In genomic region chr7:140955758-140956555, GRCm38 (mm10) we compare ENCODE assay signal across 9 mouse cellular contexts. TPM values are rescaled to one million over a fixed set of nuclear protein-coding genes. Genes with fewer than 3 reads are reported as not detected.
DNase-seq lines count a peak whose midpoint lies in the region; TF ChIP-seq lines count a peak whose summit lies in the region.
"Had no signal": no experiment of that assay in that cellular context is flagged by ENCODE, and none has a peak within 500 bp of the region (broad histone marks: within the 10 kb centered on the region; RNA-seq: fewer than 3 reads in every experiment).

Gene Gm45717 (minus strand): TSS chr7:140955937.
Gene Ifitm2 (minus strand): TSS chr7:140955987.

- peak within 1 kb of the TSS; percentile 81 for H3K27ac ChIP-seq in forebrain, embryonic 10.5 days
- peak within 1 kb of the TSS; percentile 89 for H3K27ac ChIP-seq in small intestine, adult 2 months (ENCODE audit: insufficient read depth, low read depth, low read length)

- peaks cover 9% of the 10 kb centered on the region for H3K36me3 ChIP-seq in C2C12 (ENCODE audit: control insufficient read depth, insufficient read depth)
- peaks cover 7% of the 10 kb centered on the region for H3K36me3 ChIP-seq in forebrain, embryonic 10.5 days (replicated peaks)
- 0 out of 2 replicates have a peak, but pooled peaks cover 3% of the 10 kb centered on the region for H3K36me3 ChIP-seq in small intestine, adult 2 months (ENCODE audit: control insufficient read depth, insufficient read depth, low read length)

- DNase-seq in adipocyte (ENCODE audit: low spot score): peak; percentile 97
- no peak for DNase-seq in forebrain, embryonic 10.5 days (ENCODE audit: extremely low spot score, low spot score)
- DNase-seq in heart, postnatal 10 days: peak; percentile 93 to 94
- DNase-seq in kidney, postnatal 25 days: peak; percentile 91
- DNase-seq in lung, postnatal 36 days: peak; percentile 96
- no peak for DNase-seq in cerebellum, postnatal 36 days

- peaks cover 39% of the 10 kb centered on the region for H3K79me3 ChIP-seq in C2C12 (ENCODE audit: low read depth)

- no peak for TF ChIP-seq CTCF in C2C12 (IDR thresholded peaks at IDR 0.05; ENCODE audit: control insufficient read depth, insufficient read depth, insufficient read length)
- TF ChIP-seq CTCF in small intestine, adult 2 months (IDR thresholded peaks at IDR 0.05; ENCODE audit: extremely low read depth, insufficient read length, insufficient replicate concordance, low read depth, low read length): no peak

- peak within 1 kb of the TSS; percentile 82 for H3K4me3 ChIP-seq in C2C12 (ENCODE audit: insufficient read depth, poor library complexity, severe bottlenecking)
- peak within 1 kb of the TSS; percentile 56 for H3K4me3 ChIP-seq in forebrain, embryonic 10.5 days
- peak within 1 kb of the TSS; percentile 61 for H3K4me3 ChIP-seq in small intestine, adult 2 months (ENCODE audit: low read depth, low read length)

- no peak; the same call in 1 of the 2 replicates for TF ChIP-seq POLR2A in small intestine, adult 2 months (IDR thresholded peaks at IDR 0.05; ENCODE audit: low read depth, low read length)

- intact Hi-C loops in heart, postnatal 10 days (cut with DNase I): loop anchor here (1.0 to 5.0 kb wide), 3 partner anchors 15 to 221 kb away; partner anchors contain the start of gene Pgghg

- 28% methylated on average over 11 of the region's 11 CpGs for WGBS in forebrain, embryonic 10.5 days
- WGBS in small intestine, adult 2 months: 4% methylated on average over 11 of the region's 11 CpGs

- H3K9me3 ChIP-seq in forebrain, embryonic 10.5 days: no peaks in the 10 kb centered on the region

- peaks cover 77% of the 10 kb centered on the region for H3K4me1 ChIP-seq in forebrain, embryonic 10.5 days
- peaks cover 14% of the 10 kb centered on the region for H3K4me1 ChIP-seq in small intestine, adult 2 months (ENCODE audit: control insufficient read depth, insufficient read depth, insufficient read length, low read length)

- H3K27me3 ChIP-seq in C2C12 (ENCODE audit: control insufficient read depth, insufficient read depth, insufficient read length): no peaks in the 10 kb centered on the region
- peaks cover 28% of the 10 kb centered on the region for H3K27me3 ChIP-seq in forebrain, embryonic 10.5 days (ENCODE audit: poor library complexity, severe bottlenecking)
- no peaks in the 10 kb centered on the region for H3K27me3 ChIP-seq in small intestine, adult 2 months (ENCODE audit: control insufficient read depth, insufficient read depth, low read length)

- peak within 1 kb of the TSS; percentile 87 for H3ac ChIP-seq in C2C12 (ENCODE audit: control insufficient read depth, insufficient read length, low read depth)

- H3K79me2 ChIP-seq in C2C12 (ENCODE audit: control insufficient read depth, insufficient read depth): peaks cover 48% of the 10 kb centered on the region

TF ChIP-seq in C2C12, 6 proteins besides CTCF, POLR2A, EP300 and RAD21:
- TF ChIP-seq MAX (IDR thresholded peaks at IDR 0.05) (peak; percentile 30), MYOG (IDR thresholded peaks at IDR 0.05; ENCODE audit: control insufficient read depth, extremely low read depth, insufficient read length) (no peak), CEBPB (IDR thresholded peaks at IDR 0.05; ENCODE audit: low read depth) (peak; percentile 93)

RNA-seq across cellular contexts. Expression of gene Gm45717, which starts in this region (rescaled TPM):
- polyA plus RNA-seq in C2C12 (2012; fragmentation: generic; extraction: Trizol): not detected
- 0.33 TPM in 1 of 2 replicates, not detected in the other for polyA plus RNA-seq in forebrain, embryonic 10.5 days (2016; fragmentation: Nextera tagmentation; extraction: Ambion mirVana)
- total RNA-seq in heart, postnatal 10 days (2021): not detected
- 1.1 TPM in 1 of 2 replicates, not detected in the other for polyA plus RNA-seq in small intestine, adult 2 months (2012; rRNA removed)
- total RNA-seq: left cerebral cortex, adult 8-10 months had no signal

RNA-seq across cellular contexts. Expression of gene Ifitm2, which starts in this region (rescaled TPM):
- 609 TPM for polyA plus RNA-seq in C2C12 (2012; fragmentation: generic; extraction: Trizol)
- 365 and 397 TPM in 2 replicates for polyA plus RNA-seq in forebrain, embryonic 10.5 days (2016; fragmentation: Nextera tagmentation; extraction: Ambion mirVana)
- total RNA-seq in heart, postnatal 10 days (2021): 100 to 1,000 TPM; 168 to 187 TPM
- 263 and 363 TPM in 2 replicates for polyA plus RNA-seq in small intestine, adult 2 months (2012; rRNA removed)

Comparison
In these comparisons a context has a peak if more than half of its experiments do, and no peak if none do; other contexts are left out.
1. DNase-seq: peak in adipocyte (single experiment), heart, postnatal 10 days (2 of 2), kidney, postnatal 25 days (2 of 2) and lung, postnatal 36 days (single experiment); none in forebrain, embryonic 10.5 days (single experiment) and cerebellum, postnatal 36 days (0 of 2).
2. Peak in every context shown above with its lines, with median percentiles within 50 percentile points of each other: H3K4me3 ChIP-seq.